Mouse (Mus musculus) left cerebral cortex, adult 9 months (tissue): ENCODE measurements at regions not wholly inside any gene's neighbourhood (a gene's known extent, or its start where the extent isn't known, plus 50 kb on each side); places are given as distances from the start of the nearest gene placed in this dataset.
A peak's percentile ranks its signal among the peaks of the same experiment; 100 is the strongest.

Source experiments
- DNase-seq, 2 experiments: peaks; one replicate each; pipeline ENCODE4 v3.0.0; 2022; ENCODE audit warnings: low spot score in 2 of 2

DNA sequence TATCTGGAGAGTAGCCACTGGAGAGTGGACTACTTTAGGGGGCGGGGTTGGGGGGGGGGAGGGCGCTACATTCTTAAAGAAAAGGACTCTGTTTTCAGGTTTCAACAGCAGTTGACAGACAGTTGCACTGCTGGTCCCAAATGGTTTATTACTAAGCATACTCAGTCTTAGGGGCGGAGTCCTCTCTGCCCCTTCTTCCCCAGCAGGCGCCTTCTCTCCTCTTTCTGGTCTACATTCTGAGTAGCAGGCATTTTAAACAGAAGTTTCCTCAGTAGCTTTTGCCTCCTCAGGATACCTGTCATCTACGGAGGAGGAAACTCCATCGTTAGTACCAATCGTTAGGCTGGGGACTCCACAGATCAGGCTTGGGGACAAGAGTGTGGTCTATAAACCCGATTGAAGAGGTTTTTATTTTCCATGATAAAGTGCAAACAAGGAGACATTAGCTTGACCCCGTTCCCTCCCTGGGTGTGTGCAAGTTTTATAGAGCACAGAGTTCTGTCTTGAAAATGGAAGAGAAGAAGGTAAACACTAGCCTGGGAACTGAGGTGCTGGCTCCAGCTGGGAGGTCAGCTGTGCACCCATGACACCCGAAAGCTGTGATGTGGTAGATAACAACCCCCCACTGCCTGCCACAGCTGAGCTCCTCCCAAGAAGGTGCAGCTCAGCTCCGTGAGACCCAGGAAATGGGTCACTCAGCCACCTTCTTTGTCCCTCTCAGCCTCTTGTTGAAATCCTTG is 107.8 kb downstream of the Btg1 start:
- DNase-seq = no peak

- peak; percentile 38 to 64 for DNase-seq
These were observed 110.3 kb downstream of the Btg1 start for GRCm38 (mm10) chr10:96726801-96727780.

DNA sequence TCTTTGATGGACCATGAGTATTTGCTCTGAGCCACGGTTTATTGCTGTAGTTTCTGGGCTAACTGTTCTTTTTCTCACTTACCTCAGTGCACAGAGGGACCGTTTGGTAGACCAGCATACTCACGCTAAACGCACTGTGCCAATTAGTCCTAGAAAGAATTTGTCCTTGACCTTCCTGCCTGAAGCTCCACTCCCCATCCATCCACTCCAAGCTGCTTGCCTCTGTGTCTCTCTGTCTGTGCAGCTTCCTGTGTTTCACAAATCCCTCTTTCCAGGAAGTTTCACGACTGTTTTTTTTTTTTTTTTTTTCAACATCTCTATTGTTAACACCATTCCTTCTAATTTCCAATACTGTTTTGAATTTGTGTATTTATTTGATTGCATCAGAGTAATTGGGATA is 116.8 kb downstream of the Btg1 start:
- DNase-seq = no peak

GRCm38 (mm10) chr10:96735146-96735545 is 118.3 kb downstream of the Btg1 start:
- no peak for DNase-seq

GRCm38 (mm10) chr10:96735885-96736628 is 119.3 kb downstream of the Btg1 start:
- no peak for DNase-seq

DNA sequence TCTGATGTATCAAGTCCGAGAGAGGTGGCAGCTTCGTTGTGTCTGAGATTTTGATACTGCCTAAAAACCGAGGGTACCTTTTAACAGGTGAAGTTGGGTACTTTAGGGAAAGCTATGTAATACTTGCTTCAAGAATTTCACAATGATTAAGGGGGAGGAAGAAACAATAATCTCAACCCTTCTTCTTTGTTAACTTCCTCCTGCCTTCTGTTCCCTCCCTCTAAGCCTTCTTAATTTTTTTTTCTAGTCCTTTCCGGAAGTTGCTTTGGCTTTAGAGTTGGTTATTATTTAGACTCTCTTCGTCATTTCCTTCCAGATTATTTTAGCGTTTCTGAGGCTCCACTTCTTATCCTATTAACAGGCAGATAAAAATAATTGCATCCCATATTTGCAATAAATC is 121.2 kb downstream of the Btg1 start:
- no peak for DNase-seq

DNA sequence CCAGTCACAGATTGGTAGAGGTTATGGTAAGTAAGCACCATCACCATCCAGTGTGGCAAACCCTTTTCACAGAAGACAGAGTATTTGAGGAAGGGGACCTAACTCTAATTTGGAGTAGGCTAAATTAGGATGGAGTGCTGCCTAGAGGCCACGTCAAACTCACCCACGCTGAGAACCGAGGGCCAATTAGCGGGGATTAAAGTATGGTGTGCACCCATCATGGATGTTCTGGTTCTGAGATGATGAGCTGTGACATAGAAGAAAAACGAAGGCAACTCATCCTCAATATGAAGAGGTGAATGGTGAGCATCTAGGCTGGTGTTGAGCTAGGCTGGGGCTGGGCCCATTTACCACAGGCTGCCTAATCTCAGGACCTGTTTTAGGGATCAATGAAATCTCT is 121.8 kb downstream of the Btg1 start:
- no peak for DNase-seq

GRCm38 (mm10) chr10:96744167-96744777 is 127.5 kb downstream of the Btg1 start:
- DNase-seq = no peak

GRCm38 (mm10) chr10:96747015-96747663 is 130.3 kb downstream of the Btg1 start:
- no peak for DNase-seq

DNA sequence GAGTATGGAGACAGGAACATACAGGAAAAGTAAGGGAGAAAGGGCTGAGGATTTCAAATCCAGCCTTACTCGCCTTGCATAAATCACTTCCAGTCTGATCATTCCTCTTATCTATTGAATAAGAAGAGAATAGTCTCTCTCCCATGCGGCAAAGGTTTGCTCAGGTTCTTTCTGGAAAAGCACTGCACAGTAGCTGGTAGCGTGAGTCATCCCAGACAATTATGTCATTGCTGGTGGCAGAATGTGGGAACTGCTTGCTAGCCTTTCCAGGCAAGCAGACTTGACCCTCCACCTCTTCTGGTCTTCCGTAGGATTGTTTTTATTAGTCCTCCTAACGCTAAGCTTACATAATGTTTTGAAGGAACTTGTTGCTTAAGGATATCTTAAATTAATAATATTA is 134.1 kb downstream of the Btg1 start:
- peak in 1 of 2 experiments; percentile 16 for DNase-seq

DNA sequence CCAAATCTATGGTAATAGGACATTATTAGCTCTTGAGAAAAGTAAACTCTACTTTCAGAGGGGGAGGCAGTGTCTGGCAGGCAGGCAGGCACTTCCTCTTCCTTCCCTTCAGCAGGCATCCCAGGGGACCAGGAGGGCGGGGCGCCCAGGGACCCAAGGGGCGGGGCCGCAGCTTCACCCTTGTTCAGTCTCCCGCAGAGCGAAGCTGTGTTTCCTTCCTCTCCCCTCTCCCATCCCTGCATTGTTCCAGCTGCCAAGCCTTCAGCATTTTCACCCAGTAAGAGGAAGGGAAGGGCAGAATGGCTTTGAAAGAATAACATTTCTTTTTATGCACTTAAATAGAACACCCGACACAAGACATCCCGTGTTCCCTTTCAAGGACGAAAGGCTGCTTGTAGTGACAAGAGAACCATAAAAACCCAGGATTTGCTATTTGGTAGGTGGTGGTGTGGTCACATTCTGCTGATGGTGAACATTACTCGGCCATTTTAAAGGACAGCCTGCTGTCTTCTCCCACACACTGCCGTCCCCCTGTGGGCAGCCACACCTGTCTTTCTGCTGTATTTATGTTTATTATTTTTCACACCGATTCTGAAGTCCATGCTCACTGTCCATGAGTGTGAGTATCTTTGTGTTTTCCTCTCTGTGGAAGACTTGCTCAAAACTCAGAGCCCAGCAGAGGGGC is 134.9 kb downstream of the Btg1 start:
- DNase-seq = peak in 1 of 2 experiments; percentile 50

GRCm38 (mm10) chr10:96752531-96752930 is 135.7 kb downstream of the Btg1 start:
- DNase-seq = no peak

- no peak for DNase-seq
These were observed 136.7 kb downstream of the Btg1 start for GRCm38 (mm10) chr10:96753521-96753920.

GRCm38 (mm10) chr10:96755674-96756073 is 138.9 kb downstream of the Btg1 start:
- no peak for DNase-seq

GRCm38 (mm10) chr10:96756355-96757084 is 139.7 kb downstream of the Btg1 start:
- DNase-seq = no peak

DNA sequence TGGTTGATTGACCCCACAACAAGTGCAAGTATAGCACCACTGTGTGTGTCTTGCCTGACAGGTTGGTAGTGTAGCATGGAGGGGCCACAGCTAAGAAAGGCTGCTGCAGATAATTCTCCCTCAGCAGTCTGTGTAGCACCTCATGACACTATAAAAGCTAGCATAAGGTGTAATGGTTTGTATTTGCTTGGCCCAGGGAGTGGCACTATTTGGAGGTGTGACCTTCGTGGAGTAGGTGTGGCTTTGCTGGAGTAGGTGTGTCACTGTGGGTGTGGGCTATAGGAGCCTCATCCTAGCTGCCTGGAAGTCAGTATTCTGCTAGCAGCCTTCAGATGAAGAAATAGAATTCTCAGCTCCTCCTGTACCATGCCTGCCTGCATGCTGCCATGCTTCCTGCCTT is 140.5 kb downstream of the Btg1 start:
- DNase-seq = no peak

- DNase-seq = no peak
These were observed 144.8 kb downstream of the Btg1 start for GRCm38 (mm10) chr10:96761601-96762000.

DNA sequence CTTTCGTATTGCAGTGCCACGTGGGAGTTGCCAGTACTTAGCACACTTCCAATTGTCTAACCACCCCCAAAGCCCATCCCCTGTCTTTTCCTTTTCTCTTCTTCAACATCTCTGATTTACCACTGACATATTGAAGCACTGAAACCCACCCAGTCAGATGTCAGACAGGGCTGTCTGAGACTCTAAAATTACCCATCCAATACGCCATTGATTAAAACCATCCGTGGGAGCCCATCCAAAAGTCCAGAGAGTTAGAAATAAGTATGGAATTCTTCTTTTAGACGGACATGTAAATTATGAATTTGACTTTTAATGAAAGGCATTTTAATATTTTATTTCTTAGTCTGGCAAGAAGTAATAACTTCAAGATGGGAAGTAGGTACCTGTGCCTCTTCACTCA is 148.8 kb downstream of the Btg1 start:
- DNase-seq = no peak

DNA sequence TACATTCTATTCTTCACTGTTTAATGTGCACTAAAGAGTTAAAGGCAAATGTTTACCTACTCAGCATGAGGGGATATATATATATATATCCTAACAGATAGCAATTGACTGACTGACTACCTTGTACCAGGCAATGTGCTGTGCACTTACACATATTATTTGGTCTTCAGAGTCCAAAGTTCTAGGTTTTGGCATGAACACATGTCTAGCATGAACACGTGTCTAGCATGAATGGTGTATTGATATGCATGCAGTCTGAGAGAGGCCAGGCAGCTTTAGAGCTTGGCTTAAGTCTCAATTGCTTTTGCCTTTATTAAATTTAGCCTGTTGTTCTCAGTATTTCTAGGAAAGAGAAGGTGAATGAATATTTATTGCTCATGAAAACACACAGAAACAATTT is 161.4 kb downstream of the Btg1 start:
- no peak for DNase-seq

GRCm38 (mm10) chr10:96783966-96784365 is 167.2 kb downstream of the Btg1 start:
- DNase-seq = no peak
